Mouse (Mus musculus) heart, adult 2 months (tissue): Measurements from ENCODE around the gene Grap.

Experiments
- CTCF ChIP-seq: fragments of 200-600 bp; IDR thresholded peaks from 2 replicates; pipeline ENCODE4 v1.8.1; 2022; ENCODE audit warnings: antibody characterized with exemption, mild to moderate bottlenecking, moderate library complexity
- EP300 ChIP-seq: fragments of 200-500 bp; IDR thresholded peaks from 2 replicates; pipeline ENCODE4 v1.6.1; 2011; ENCODE audit warnings: low read depth, low read length, control low read depth; ENCODE audit not compliant: insufficient read depth
- POLR2A ChIP-seq: fragments of 200-500 bp; IDR thresholded peaks from 2 replicates; pipeline ENCODE4 v1.6.1; 2011; ENCODE audit warnings: mild to moderate bottlenecking, low read depth, low read length, control low read depth; ENCODE audit not compliant: insufficient read depth

DNA sequence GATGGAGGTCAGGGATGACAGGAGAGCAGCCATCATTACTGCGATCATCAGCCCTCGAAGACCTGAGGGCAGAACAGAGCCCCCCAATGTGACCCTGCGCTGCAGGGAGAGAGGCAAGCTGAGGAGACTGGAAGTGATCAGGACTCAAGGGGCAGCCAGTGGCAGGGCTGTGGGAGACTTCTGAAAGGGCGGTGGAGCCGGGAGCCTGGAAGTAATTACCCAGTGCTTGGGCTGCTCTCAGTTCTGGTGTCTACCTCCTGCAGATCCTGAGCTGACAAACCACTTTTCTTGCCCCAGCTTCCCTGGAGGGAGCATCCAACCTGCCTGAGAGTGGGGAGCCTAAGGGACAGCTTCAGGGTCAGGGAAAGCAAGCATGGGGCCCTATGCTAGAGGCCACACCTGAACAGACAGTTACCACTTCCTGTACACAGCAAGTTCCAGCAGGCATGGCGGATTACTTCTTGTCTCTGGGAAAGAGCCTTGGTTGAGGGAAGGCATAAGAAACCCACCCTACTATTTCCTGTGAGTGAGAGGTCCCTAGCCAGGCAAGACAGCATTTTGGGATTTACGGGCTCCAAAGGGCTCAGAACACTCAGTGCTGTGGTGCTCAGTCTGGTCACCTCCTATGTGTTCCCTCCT lies 23.3 kb downstream of the Grap start:
- TF ChIP-seq CTCF, result no peak
- TF ChIP-seq POLR2A, result no peak
- no peak for TF ChIP-seq EP300
